Mouse (Mus musculus) hindbrain, embryonic 12.5 days (tissue): ENCODE data around the gene Jup. TPM values are rescaled to one million over a fixed set of nuclear protein-coding genes. Genes with fewer than 3 reads are reported as not detected.

Experiments used
- microRNA-seq: library from miRNA; unstranded; fragments of <30 nt; microRNA quantifications from one replicate; pipeline ENCODE4, GENCODE M21; 2017
- polyA plus RNA-seq: library from polyadenylated mRNA; unstranded; fragments of >200 nt; fragmentation: Nextera tagmentation; extraction: Ambion mirVana; gene quantifications from 2 replicates; pipeline ENCODE4 v1.2.1, GENCODE M21; 2016

The Jup gene
- polyA plus RNA-seq, 1 experiment from 2014 or later: 64.0 TPM

Small RNA genes lying within 50 kb of the gene (microRNA-seq; reads per million reads assigned to microRNA genes)
- gene Gm27374: not detected

Other genes with a start within 250 kb of the Jup start
- gene Krt19, start 249.1 kb downstream of the Jup start, polyA plus RNA-seq: 4.5 and 6.7 TPM in 2 replicates
- 0.08 TPM in 1 of 2 replicates, not detected in the other for gene Krt9, start 204.5 kb downstream of the Jup start, polyA plus RNA-seq
- 10.2 and 12.3 TPM in 2 replicates for gene Krt14, start 190.2 kb downstream of the Jup start, polyA plus RNA-seq
- not detected in 2 replicates for gene Krt16, start 148.9 kb downstream of the Jup start, polyA plus RNA-seq
- gene Krt17, start 136.7 kb downstream of the Jup start, polyA plus RNA-seq: 3.1 and 3.2 TPM in 2 replicates
- gene Krt42, start 127.9 kb downstream of the Jup start, polyA plus RNA-seq: not detected in 2 replicates
- 1,343 and 1,447 TPM in 2 replicates for gene Eif1, start 77.9 kb downstream of the Jup start, polyA plus RNA-seq
- 0.89 TPM in 1 of 2 replicates, not detected in the other for gene Gast, start 63.4 kb downstream of the Jup start, polyA plus RNA-seq
- gene Hap1, start 41.6 kb downstream of the Jup start, polyA plus RNA-seq: 53.7 and 58.0 TPM in 2 replicates
- gene P3h4, start 17.1 kb upstream of the Jup start, polyA plus RNA-seq: 34.3 and 35.9 TPM in 2 replicates
- gene Fkbp10, start 17.9 kb upstream of the Jup start, polyA plus RNA-seq: 72.5 and 75.6 TPM in 2 replicates
- gene Nt5c3b, start 44.0 kb upstream of the Jup start, polyA plus RNA-seq: 101 and 112 TPM in 2 replicates
- 0.68 and 0.94 TPM in 2 replicates for gene Klhl10, start 44.2 kb upstream of the Jup start, polyA plus RNA-seq
- 13.7 and 14.8 TPM in 2 replicates for gene Klhl11, start 75.0 kb upstream of the Jup start, polyA plus RNA-seq
- 348 and 359 TPM in 2 replicates for gene Acly, start 130.2 kb upstream of the Jup start, polyA plus RNA-seq
- gene Ttc25, start 147.8 kb upstream of the Jup start, polyA plus RNA-seq: 2.7 and 3.2 TPM in 2 replicates
- 29.1 and 29.2 TPM in 2 replicates for gene Cnp, start 177.1 kb upstream of the Jup start, polyA plus RNA-seq
- gene Nkiras2, start 221.5 kb upstream of the Jup start, polyA plus RNA-seq: 101 and 109 TPM in 2 replicates
- gene Dnajc7, start 222.4 kb upstream of the Jup start, polyA plus RNA-seq: 307 and 311 TPM in 2 replicates